Mouse (Mus musculus) megakaryocyte, embryonic 14.5 days (primary cell): Measurements from ENCODE around the gene Abcb11.

Experiments used
- FLI1 ChIP-seq: IDR thresholded peaks from 2 replicates; pipeline ENCODE4 v1.6.1; 2012; ENCODE audit warnings: low read length, inconsistent platforms, mixed read lengths
- GATA1 ChIP-seq: IDR thresholded peaks from 3 replicates; pipeline ENCODE4 v1.6.1; 2012; ENCODE audit warnings: mixed read lengths, low read length, inconsistent platforms, borderline replicate concordance

DNA sequence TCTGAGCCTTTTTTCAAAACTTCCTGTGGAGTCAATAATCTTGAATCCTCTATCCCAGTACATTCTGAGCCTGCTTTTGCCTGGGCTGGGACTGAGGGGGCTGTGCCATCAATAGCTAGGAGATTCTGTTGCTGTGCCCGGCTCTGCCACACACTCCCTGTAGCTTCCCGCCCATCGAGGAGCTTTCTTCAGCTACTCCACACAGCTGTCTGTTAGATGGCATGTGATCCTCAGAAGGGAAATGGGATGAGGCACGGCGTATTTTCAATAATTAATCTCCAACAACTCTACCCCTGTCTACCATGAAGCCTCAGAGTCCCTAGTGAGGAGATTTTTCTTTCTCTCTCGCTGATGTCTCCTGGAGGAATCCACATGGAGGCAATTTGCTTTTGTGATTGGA lies 113.8 kb downstream of the Abcb11 start:
- TF ChIP-seq GATA1 (no peak), FLI1 (no peak)
